Mouse (Mus musculus) CD4-positive helper T cell, adult 2 months (primary cell): ENCODE measurements around the gene Alox12b.

ENCODE experiments used
- DNase-seq: peaks from one replicate; pipeline ENCODE4 v3.0.0-alpha.2; 2012; ENCODE audit warnings: low read depth, missing footprints, low spot score

The Alox12b gene

DNA sequence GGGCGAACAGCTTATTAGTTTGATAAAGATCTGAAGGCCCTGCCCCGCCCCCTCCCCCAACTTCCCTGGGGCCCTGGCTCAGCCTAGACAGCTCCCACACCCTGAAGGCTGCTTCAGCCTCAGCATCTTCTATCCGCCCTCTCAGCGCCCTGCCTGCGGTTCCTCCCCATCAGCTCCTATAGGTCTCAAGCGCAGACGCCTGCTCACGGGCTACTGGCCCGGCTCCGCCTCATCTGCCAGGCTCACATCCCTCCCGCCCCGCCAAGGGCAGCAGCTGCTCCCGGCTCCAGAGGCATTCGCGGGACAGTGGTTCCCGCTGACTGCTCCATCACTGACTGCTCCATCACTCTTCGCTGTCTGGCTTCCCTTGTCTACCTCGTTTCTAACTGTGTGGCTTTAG lies at the start of gene Alox12b:
Gene Alox12b, plus strand, starts transcription at position 190 of the 400 bp plus-strand sequence.
- no peak for DNase-seq

DNA sequence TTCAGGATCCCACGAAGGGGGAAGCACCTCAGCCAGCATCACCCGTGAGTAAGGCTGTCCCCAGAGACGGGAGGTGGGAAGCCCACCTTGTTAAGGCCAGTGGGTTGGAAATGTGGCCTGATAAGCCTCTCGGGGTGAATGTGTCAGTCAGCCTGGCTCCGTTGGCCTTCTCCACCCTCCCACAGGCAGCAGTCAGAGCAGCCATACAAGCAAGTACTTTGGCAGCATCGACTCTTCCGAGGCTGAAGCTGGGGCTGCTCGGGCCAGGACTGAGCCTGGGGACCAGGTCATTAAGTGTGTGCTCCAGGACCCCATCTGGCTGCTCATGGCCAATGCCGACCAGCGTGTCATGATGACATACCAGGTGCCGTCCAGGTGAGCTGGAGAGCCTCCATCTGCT lies 49.1 kb upstream of the Alox12b start:
- DNase-seq, result no peak

DNA sequence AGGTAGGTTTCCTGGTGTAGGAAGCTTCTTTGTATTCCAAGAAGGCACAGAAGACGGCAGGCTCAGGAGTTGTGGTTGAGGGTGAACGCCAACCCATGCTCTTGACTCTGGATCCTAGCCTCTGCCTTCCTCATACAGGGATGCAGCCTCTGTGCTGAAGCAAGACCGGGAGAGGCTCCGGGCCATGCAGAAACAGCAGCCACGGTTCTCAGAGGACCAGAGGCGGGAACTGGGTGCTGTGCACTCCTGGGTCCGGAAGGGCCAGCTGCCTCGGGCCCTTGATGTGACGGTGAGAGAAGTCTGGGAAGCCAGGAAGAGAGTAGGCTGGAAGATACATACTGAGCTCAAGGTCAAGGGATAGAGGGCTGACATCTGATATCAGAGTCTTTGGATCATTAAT lies 48.6 kb upstream of the Alox12b start:
- DNase-seq, result no peak

DNA sequence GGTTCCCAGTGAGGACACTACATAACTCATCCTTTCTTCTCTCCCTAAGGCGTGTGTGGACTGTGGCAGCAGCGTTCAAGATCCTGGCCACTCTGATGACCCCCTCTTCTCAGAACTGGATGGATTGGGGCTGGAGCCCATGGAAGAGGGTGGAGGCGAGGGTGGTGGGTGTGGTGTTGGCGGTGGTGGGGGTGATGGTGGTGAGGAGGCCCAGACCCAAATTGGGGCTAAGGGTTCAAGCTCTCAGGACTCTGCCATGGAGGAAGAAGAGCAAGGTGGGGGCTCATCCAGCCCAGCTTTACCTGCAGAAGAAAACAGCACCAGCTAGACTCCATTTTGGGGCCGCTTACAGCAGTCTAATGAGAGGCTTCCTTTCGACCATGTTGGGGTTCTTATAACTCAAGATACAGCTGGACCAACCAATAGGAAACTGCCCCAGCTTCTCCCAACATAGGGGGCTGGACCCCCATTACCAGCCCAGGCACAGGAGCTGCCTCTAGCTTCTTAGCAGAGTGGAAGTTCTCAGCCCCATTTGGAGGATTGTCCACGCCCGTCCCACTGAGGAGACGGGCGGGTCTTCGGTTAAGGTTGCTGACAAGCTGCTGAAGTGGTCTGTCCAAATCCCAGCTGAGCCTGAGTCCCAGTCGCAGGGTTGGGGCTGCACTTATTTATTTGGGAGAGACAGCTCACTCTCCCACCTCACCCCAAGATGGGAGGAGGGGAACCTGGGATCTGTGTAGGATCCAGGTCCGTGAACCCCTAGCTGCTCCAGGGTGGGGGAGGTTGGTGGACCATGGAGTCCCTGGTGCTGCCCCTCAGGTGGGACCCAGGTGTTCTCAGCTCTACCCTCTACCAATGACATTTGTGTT lies 47.5 kb upstream of the Alox12b start:
- DNase-seq, result peak; percentile 7

DNA sequence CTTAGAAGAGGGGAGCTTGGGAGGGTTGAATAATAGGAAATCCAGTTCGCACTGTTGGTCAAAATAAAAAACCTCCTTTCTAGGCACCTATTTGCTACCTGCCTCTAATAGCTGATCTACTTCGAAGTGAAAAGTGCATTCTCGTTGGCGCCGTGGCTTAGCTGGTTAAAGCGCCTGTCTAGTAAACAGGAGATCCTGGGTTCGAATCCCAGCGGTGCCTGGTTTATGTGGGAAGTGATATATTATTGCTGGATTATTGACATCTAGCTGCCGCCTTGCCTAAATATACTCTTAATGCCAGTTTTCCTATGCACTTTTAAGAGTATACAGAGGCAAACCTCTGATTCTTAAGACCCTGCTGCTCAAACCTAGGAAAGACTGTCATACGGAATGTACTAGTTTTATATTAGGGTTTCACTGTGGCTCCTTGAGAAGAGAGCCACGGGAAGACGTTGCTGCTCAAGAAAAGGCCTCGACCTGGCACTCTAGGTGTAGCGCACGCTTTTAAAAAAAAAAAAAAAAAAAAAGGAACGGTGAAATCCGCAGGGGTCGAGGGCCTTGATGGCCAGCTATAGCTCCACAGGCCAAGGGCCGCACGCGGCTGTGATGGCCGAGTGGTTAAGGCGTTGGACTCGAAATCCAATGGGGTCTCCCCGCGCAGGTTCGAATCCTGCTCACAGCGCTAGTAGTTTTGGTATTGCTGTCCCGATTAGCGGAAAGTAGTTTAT lies 46.3 kb upstream of the Alox12b start:
- peak; percentile 81 for DNase-seq

DNA sequence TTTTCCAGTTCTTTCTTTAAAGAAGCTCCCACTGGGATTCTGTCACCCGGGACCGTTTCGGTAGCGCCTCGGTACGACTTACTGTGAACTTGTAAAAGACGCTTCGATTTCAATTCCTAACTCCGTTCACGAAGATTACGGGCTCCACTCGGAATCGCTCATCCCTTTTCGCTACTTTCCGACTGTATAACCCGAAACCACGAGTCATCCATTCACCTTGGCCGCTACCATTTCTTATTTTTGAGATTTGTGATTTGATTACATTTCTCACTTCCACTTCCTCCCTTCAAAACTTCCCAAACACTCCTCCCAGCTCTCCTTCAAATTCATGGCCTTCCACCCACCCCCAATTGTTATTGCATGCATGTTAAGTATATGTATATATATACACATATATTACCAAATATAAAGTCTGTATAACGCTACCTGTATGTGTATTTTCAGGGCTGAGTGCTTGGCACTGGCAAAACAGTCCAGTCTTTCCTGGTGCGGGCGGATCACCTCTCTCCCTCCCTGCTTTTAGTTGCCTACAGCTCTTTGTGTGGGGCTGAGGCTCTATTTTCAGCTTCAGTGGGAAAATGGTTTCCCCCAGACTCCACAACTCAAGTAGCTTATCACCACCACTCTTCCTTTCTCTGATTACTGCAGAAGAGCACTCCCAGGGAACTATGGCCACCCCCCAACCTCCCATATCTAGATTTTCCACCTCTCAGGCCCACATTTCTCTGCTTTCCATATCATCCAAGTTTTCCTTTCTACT lies 45.6 kb upstream of the Alox12b start:
- DNase-seq, result no peak

DNA sequence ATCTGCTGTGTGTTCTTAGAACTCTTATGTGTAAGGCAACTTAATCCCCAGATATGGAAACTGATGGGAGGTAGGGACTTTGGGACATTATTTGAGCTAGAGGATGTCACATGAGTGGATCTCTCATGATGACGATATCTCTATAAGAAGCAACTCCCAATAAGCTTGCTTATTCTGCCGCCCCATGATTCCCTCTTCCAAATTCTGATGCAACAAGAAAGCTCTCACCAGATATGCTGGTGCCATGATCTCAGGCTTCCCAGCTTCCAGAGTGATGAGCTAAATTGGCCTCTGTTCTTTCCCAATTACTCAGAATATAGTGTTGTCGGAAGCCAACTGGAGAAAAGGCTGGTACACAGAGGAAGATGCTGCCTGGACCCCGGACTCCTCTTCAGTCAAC lies 44.9 kb upstream of the Alox12b start:
- no peak for DNase-seq

DNA sequence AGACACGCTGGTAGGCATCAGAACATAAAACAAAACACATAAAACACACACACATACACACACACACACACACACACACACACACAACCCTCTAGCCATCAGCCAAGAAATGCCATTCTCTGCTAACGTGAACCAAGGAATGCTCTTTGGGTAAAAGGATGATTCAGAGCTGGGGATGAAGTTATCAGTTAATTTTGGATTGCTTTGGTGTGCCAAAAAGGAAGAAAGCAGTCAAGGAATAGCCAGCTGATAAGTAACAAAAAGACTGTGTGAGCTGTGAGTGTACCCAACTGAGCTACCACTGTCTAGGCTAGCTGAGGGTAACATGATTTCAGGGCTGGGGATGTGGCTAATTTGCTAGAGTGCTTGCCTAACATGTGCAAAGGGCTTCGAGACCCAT lies 42.8 kb upstream of the Alox12b start:
- no peak for DNase-seq

DNA sequence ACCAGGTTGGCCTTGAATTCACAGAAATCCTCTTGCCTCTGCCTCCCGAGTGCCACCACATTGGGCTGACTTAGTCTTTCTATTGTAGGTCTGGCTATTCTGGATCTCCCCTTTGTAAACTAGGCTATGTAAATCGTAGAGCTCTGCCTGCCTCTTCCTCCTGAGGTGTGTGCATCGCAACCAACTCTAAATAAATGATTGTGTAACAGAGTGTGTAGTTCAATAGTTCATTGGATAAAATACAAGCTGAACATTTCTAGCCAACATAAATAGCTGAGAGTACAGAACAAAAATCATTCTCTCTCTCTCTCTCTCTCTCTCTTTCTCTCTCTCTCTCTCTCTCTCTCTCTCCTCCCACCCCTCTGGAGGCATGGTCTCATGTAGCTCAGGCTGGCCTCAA lies 42.2 kb upstream of the Alox12b start:
- no peak for DNase-seq

DNA sequence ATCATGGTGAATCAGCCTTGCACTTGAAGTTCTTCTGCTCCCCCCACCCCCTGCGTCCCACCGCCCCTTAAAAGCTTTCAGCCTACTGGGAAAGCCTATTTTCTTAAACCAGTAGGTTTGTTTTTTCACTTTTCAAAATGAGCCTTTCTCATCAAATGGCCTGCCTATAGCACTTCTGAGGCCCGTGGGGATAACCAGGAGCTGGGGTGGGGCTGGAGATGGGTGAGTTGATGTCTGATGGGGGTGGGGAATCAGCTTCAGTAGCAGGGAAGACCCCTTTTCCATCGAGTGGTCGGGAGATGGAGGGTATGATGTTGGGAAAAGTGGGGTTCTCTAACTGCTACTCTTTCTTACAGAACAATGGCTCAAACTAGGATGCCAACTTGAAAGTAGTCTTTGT lies 39.9 kb upstream of the Alox12b start:
- DNase-seq, result no peak

DNA sequence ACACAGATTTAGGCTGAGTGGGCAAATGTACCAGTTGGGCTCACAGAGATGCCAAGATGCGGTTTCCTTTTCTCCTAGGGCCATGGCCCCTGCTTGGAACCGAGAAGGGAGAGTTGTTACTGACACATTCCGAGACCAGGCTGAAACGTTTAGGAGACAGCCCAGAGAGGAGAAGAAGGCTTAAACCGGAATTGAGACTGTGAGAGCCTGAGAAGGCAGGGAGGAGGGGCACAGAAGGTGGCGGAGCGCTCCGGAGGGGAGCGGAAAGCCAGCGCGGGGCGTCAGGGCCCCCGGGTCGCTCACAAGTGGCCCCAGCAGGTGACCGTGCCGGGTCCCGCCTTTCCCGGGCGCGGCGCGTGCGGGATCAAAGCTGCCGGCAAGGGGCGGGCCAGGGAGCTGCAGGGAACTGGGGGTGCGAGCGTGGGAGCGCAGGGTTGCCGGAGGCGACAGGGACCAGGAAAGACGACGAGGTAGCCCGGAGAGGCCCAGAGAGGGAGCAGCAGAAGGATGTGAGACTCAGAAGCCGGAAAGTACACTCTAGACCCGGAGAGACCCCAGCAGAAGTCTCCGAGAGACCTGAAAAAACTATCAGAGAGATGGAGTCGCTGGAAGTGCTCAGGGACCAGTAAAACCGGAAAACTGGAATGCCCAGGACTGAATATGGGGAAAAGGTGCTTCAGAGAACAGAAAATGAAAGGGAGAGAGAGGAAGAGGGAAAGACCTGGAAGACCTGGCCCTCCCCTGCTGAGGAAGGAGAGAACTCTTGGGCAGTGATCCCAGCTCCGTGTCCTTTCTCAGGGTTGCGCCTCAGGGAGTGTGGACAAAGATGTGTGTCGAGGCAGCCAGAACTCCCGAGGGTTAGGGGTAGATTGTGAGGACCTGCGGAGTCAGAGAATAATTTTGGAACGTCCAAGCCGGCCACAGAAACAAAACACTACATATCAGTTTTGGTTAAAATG lies 38.8 kb upstream of the Alox12b start:
- DNase-seq, result peak; percentile 74

DNA sequence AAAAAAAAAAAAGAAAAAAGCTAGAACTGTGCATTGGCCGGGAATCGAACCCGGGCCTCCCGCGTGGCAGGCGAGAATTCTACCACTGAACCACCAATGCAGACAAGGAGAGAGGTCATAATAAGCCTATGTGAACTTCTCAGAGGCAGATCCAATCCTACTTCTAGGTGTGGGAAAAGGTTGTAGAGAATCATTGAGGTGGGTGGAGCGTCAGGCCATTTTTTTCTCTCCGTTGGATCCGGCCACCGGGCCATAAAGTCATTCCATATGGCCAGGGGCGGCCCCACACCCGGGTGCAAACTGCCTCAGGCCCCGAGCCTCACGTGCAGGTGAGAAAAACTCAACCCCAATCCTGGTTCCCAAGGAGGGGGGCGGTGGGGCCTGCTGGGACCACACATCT lies 38.0 kb upstream of the Alox12b start:
- DNase-seq, result peak; percentile 85

DNA sequence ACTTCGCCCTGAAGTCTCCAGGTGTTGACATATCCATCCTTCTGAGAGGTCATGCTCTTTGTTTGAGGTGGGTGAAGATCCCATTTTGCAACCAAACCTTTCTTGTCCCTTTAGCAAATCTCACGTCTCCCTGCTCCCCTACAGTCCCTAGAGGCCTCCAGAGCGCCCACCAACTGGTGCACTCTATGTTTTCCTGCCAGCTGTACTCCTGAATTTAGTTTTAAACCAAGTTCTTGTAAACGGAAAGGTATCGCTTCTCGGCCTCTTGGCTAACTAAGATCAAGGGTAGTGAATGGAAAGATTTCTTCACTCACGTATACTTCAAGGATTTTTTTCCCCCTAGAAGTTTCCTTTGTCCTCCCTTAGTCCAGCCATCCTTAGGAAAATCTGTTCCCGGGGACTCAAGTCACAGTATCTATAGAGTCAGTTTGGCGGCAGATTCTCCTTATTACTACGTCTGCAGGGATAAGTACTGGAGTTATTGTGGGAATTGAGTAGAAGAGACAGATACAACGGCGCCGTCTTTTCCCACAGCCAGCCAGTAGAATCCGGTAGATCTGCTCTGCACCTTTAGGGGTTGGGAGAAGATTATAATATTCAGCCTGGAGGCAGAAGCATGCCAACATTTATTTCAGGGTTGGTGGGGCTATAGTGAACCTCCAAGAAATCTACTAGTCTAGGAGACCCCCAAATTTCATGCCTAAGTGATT lies 37.2 kb upstream of the Alox12b start:
- DNase-seq, result no peak

DNA sequence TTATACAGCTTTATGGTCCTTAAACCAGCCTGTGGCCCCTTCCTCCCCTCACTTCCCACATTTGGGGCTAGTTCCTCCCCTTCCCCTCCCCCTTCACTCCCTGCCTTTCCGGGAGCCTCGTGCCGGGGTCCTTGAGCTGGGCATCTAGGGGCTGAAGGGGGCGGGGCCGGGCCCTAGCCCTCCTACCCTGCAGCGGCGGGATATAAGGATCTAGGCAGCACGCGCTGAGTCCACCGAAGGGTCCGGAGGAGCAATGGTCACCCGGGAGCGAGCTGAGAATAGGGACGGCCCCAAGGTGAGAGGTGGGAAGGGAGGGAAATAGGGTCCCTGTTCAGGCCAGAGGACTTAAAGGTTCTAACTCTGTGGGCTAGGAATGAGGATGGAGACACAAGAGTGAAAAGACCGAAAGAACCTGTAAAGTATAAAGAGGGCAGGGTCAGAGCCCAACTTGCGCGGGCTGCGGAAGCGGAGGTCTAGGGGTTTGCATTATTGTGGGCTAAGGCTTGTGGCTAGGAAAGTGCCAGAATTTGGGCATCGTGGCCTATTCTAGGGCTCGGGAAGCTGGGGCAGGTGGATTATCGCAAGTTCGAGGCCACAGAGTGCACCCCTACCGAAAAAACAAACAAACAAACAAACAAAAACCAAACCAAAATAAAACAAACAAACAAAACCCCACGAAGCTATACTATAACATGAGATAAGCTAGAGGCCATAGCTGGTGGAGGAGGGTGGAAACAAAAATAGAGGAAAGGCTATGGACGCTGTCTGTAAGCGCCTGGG lies 36.4 kb upstream of the Alox12b start, which contains the start of gene Hes7:
Gene Hes7, plus strand, starts transcription at position 184 of the 780 bp plus-strand sequence.
- DNase-seq, result peak; percentile 29

DNA sequence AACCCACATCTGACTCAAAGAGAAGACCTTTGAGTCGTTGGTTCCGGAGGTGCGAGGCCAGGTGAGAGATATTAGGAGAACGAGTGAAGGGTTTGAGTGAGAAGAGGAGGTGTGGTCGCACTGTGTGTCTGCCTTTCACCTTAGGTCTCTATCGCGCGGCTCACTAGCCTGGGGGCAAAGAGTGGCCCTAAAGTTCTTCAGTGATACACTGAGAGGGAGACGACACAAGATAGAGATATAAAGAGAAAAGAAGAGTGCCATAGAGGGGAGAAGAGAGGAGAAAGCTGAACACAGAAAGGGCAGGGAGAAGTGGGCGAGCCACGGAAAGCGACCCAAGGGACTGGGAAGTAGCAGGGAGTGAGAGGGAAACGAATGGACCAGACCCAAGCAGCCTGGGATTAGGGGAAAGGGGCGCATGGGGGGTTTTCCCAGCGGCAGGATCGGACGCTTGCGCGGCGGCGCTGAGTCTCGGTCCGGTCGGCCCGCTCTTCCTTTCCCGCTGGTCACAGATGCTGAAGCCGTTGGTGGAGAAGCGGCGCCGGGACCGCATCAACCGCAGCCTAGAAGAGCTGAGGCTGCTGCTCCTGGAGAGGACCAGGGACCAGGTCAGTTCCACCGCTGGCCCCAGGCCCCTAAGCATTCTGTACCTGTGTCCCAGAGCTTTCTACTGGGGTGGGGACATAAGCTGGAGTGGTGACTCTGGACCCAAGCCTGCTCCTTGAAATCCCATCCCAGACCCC lies 35.6 kb upstream of the Alox12b start:
- DNase-seq, result peak; percentile 50

DNA sequence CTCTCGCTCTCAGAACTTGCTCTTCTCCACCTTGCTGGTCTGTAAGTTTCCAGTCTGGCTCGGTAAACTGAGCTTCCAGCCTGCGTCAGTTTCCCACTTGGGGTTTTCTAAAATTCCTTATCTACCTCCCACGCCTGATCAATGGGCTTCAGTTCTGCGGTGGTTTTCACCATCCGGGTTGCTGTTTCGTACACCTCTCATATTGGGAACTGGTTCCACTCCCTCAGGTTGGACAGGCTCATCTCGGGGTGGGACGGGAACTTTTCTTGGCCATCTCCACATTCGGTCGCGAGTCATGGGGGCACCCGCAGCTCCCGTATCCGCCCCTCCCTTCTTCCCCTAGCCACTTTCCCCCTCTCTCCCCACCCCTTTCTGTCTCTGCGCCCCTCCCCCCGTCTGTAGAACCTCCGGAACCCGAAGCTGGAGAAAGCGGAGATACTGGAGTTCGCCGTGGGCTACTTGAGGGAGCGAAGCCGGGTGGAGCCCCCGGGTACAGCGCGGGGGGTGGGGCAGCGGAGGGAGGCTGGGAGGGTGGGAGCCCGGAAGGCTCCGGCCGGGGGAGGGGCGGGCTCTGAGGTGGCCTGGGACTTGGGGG lies 35.0 kb upstream of the Alox12b start:
- peak; percentile 64 for DNase-seq

DNA sequence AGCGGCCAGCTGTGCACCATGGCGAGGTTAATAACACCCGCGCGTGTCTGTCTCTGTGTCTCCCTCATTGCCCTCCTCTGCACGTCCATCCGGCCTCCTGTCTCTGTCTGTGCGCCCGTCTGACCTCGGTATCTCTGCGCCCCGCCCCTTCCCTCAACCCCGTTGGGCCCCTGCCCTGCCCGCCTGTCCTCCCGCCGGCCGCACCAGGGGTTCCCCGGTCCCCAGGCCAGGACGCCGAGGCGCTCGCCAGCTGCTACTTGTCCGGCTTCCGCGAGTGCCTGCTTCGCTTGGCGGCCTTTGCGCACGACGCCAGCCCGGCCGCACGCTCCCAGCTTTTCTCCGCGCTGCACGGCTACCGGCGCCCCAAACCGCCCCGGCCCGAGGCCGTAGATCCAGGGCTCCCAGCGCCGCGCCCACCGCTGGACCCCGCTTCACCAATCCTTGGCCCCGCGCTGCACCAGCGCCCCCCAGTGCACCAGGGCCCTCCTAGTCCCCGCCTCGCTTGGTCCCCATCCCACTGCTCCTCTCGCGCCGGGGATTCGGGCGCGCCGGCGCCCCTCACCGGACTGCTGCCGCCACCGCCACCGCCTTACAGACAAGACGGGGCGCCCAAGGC lies 34.3 kb upstream of the Alox12b start, which contains the start of gene 9130213A22Rik:
Gene 9130213A22Rik, minus strand, starts transcription at position 254 of the 616 bp plus-strand sequence.
- DNase-seq, result peak; percentile 78
